Mouse (Mus musculus) megakaryocyte, embryonic 14.5 days (primary cell): ENCODE data around the gene Art4. TPM values are rescaled to one million over a fixed set of nuclear protein-coding genes. Genes with fewer than 3 reads are reported as not detected.

Experiments
- H3K27me3 ChIP-seq: replicated peaks from 2 replicates; pipeline ENCODE3; 2012; ENCODE audit warnings: inconsistent platforms
- H3K36me3 ChIP-seq: replicated peaks from 2 replicates; pipeline ENCODE3; 2012; ENCODE audit warnings: low read length, inconsistent platforms, mixed read lengths
- H3K4me1 ChIP-seq: 2 replicates; pipeline ENCODE4 v1.6.1; 2012; ENCODE audit warnings: inconsistent platforms
- H3K4me3 ChIP-seq: replicated peaks from 2 replicates; pipeline ENCODE3; 2012; ENCODE audit warnings: moderate library complexity, mild to moderate bottlenecking, inconsistent platforms
- H3K9me3 ChIP-seq: 2 replicates; pipeline ENCODE4 v1.6.1; 2012; ENCODE audit warnings: inconsistent platforms
- FLI1 ChIP-seq: IDR thresholded peaks from 2 replicates; pipeline ENCODE4 v1.6.1; 2012; ENCODE audit warnings: low read length, inconsistent platforms, mixed read lengths
- GATA1 ChIP-seq: IDR thresholded peaks from 3 replicates; pipeline ENCODE4 v1.6.1; 2012; ENCODE audit warnings: mixed read lengths, low read length, inconsistent platforms, borderline replicate concordance
- polyA plus RNA-seq: library from polyadenylated mRNA; stranded (reverse); fragments of >175 nt; gene quantifications from 2 replicates; pipeline ENCODE4 v1.2.3, GENCODE M21; 2012; ENCODE audit warnings: low replicate concordance; ENCODE audit not compliant: insufficient read depth

Gene Art4
- polyA plus RNA-seq, 1 experiment, result 0.32 TPM

- peaks cover 3% of the 10 kb centered on the region for H3K27me3 ChIP-seq
- H3K4me1 ChIP-seq, result peaks cover 61% of the 10 kb centered on the region
- TF ChIP-seq FLI1 (no peak), GATA1 (no peak)
- H3K9me3 ChIP-seq, result no peaks in the 10 kb centered on the region
- no peaks in the 10 kb centered on the region for H3K36me3 ChIP-seq
- no peak overlapping the region for H3K4me3 ChIP-seq
Observed at GRCm38 (mm10) chr6:136854361-136854781, 3.2 kb downstream of the Art4 start.

GRCm38 (mm10) chr6:136852762-136853161 is 4.8 kb downstream of the Art4 start:
- TF ChIP-seq GATA1 (no peak), FLI1 (no peak)
- H3K9me3 ChIP-seq, result no peaks in the 10 kb centered on the region
- H3K27me3 ChIP-seq, result no peaks in the 10 kb centered on the region
- H3K4me1 ChIP-seq, result peaks cover 55% of the 10 kb centered on the region
- H3K4me3 ChIP-seq, result peak overlapping the region; percentile 6
- peaks cover 6% of the 10 kb centered on the region for H3K36me3 ChIP-seq

- no peaks in the 10 kb centered on the region for H3K9me3 ChIP-seq
- H3K4me3 ChIP-seq, result no peak overlapping the region
- TF ChIP-seq FLI1, result no peak
- TF ChIP-seq GATA1, result no peak
- peaks cover 6% of the 10 kb centered on the region for H3K36me3 ChIP-seq
- peaks cover 53% of the 10 kb centered on the region for H3K4me1 ChIP-seq
- no peaks in the 10 kb centered on the region for H3K27me3 ChIP-seq
Observed at GRCm38 (mm10) chr6:136852348-136852747, 5.2 kb downstream of the Art4 start.

- Histone ChIP-seq H3K36me3 (peaks cover 6% of the 10 kb centered on the region), H3K27me3 (no peaks in the 10 kb centered on the region), H3K4me3 (peak overlapping the region; percentile 51), H3K9me3 (no peaks in the 10 kb centered on the region), H3K4me1 (peaks cover 45% of the 10 kb centered on the region)
- TF ChIP-seq GATA1, result no peak
- no peak for TF ChIP-seq FLI1
Observed at GRCm38 (mm10) chr6:136850267-136850666, 7.3 kb downstream of the Art4 start.

- no peak for TF ChIP-seq GATA1
- no peak for TF ChIP-seq FLI1
- peaks cover 39% of the 10 kb centered on the region for H3K4me1 ChIP-seq
- peaks cover 6% of the 10 kb centered on the region for H3K36me3 ChIP-seq
- H3K4me3 ChIP-seq, result no peak overlapping the region
- H3K9me3 ChIP-seq, result no peaks in the 10 kb centered on the region
- no peaks in the 10 kb centered on the region for H3K27me3 ChIP-seq
Observed at GRCm38 (mm10) chr6:136848971-136849370, 8.6 kb downstream of the Art4 start.

- TF ChIP-seq GATA1, result no peak
- no peak for TF ChIP-seq FLI1
- Histone ChIP-seq H3K4me1 (peaks cover 39% of the 10 kb centered on the region), H3K4me3 (no peak overlapping the region), H3K27me3 (no peaks in the 10 kb centered on the region), H3K36me3 (peaks cover 6% of the 10 kb centered on the region), H3K9me3 (no peaks in the 10 kb centered on the region)
Observed at GRCm38 (mm10) chr6:136848399-136848798, 9.1 kb downstream of the Art4 start.

GRCm38 (mm10) chr6:136847790-136848189 is 9.7 kb downstream of the Art4 start:
- peaks cover 6% of the 10 kb centered on the region for H3K36me3 ChIP-seq
- peaks cover 37% of the 10 kb centered on the region for H3K4me1 ChIP-seq
- no peaks in the 10 kb centered on the region for H3K27me3 ChIP-seq
- H3K4me3 ChIP-seq, result no peak overlapping the region
- TF ChIP-seq FLI1 (no peak), GATA1 (no peak)
- H3K9me3 ChIP-seq, result no peaks in the 10 kb centered on the region

GRCm38 (mm10) chr6:136847267-136847666 is 10.3 kb downstream of the Art4 start:
- peaks cover 2% of the 10 kb centered on the region for H3K27me3 ChIP-seq
- peaks cover 38% of the 10 kb centered on the region for H3K4me1 ChIP-seq
- H3K4me3 ChIP-seq, result no peak overlapping the region
- H3K9me3 ChIP-seq, result no peaks in the 10 kb centered on the region
- peaks cover 6% of the 10 kb centered on the region for H3K36me3 ChIP-seq
- no peak for TF ChIP-seq GATA1
- TF ChIP-seq FLI1, result no peak

GRCm38 (mm10) chr6:136845706-136846480 is 11.6 kb downstream of the Art4 start:
- no peaks in the 10 kb centered on the region for H3K9me3 ChIP-seq
- H3K27me3 ChIP-seq, result peaks cover 2% of the 10 kb centered on the region
- H3K36me3 ChIP-seq, result peaks cover 6% of the 10 kb centered on the region
- H3K4me3 ChIP-seq, result no peak overlapping the region
- TF ChIP-seq GATA1 (no peak), FLI1 (no peak)
- H3K4me1 ChIP-seq, result peaks cover 32% of the 10 kb centered on the region

- peaks cover 6% of the 10 kb centered on the region for H3K9me3 ChIP-seq
- peaks cover 2% of the 10 kb centered on the region for H3K27me3 ChIP-seq
- TF ChIP-seq FLI1, result no peak
- no peak for TF ChIP-seq GATA1
- H3K36me3 ChIP-seq, result peaks cover 6% of the 10 kb centered on the region
- peaks cover 23% of the 10 kb centered on the region for H3K4me1 ChIP-seq
- H3K4me3 ChIP-seq, result no peak overlapping the region
Observed at GRCm38 (mm10) chr6:136844903-136845302, 12.6 kb downstream of the Art4 start.
